Mouse (Mus musculus): ENCODE measurements around the gene Mab21l3. TPM values are rescaled to one million over a fixed set of nuclear protein-coding genes. Genes with fewer than 3 reads are reported as not detected.
A peak's percentile ranks its signal among the peaks of the same experiment; 100 is the strongest.

Mab21l3 gene
- 0.73 TPM in 2 replicates for polyA plus RNA-seq (2015; fragmentation: Nextera tagmentation; extraction: Ambion mirVana)

DNA sequence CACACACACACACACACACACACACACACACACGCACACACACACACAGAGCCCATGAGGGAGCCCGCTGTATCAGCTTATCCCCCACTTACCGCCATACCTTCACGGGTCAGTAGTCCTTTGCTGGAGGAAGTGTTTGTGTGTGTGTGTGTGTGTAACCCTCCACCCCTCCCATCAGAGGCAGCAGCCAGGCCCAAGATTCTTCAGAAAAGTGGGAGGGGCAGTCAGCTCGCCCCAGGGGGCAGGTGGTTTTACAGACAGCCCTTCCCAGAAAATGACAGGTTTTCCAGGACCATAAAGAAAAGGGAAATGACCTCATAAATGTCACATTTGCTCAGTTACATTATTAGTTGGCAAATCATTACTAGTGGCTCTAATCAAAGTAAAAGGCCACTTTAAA lies at the start of gene Mab21l3:
Mab21l3 (minus strand) TSS at position 144 of the 400 bp plus-strand sequence.
- no peaks in the 10 kb centered on the region for H3K27me3 ChIP-seq
- no peak within 1 kb of the TSS for H3K27ac ChIP-seq
- no peak within 1 kb of the TSS for H3K4me2 ChIP-seq
- no peak for ATAC-seq (replicated peaks; ENCODE audit: low FRiP score)
- no peaks in the 10 kb centered on the region for H3K36me3 ChIP-seq
- no peak within 1 kb of the TSS for H3K4me3 ChIP-seq (replicated peaks)
- no peaks in the 10 kb centered on the region for H3K4me1 ChIP-seq
- no peak within 1 kb of the TSS for H3K9ac ChIP-seq
- H3K9me3 ChIP-seq (replicated peaks), result no peaks in the 10 kb centered on the region
- WGBS, result 69% methylated on average over 5 of the region's 5 CpGs

DNA sequence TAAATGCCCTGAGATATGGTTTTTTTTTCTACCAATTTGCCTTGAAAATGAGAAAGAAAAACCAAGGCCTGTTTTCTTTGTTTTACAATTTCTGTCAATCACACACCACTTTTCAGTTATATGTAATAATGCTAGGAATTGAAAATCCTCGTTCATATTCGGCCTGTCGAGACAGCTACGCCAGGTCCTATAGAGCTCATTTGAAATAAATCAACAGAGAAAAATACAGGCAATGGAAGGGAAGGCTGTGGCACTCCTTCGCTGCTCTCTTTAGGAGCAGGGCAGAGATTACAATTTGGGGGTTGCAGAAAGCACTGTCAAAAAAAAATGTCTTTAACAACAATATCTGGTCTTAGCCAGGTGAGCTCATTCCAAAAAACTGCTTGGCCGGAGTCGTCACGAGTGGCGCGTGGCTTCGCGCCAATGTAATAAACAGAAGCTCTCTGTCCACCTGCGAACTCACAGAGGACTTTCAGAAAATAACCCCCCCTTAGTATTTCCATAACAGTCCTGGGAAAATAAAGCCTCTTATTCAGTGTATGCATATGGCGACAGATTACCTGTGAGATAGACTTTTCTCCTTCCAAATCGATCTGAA lies 48.7 kb upstream of the Mab21l3 start:
- 90% methylated on average over 15 of the region's 15 CpGs for WGBS
- no peaks in the 10 kb centered on the region for H3K27me3 ChIP-seq

DNA sequence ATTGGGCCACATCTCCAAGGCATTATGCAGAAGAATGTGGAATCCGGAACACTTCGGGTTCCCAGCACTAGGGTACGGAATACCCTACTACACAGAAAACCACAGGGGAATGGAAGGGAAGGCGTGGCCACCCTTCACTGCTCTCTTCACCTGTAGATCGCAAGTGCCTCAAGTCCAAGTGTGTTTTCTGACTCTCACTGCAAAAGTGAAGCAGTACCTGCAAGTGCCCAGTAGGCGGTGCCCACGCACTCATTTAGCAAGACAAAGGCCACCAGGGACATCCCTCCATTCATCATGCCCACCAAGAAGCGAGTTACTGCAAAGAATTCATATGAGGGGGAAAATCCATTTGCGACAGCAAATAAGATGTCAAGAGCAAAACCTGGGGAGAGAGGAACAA lies 48.1 kb upstream of the Mab21l3 start:
- Histone ChIP-seq H3K4me2 (no peak overlapping the region), H3K36me3 (no peaks in the 10 kb centered on the region), H3K4me3 (replicated peaks) (no peak overlapping the region), H3K4me1 (no peaks in the 10 kb centered on the region), H3K27me3 (no peaks in the 10 kb centered on the region), H3K9ac (no peak overlapping the region), H3K27ac (no peak overlapping the region), H3K9me3 (replicated peaks) (no peaks in the 10 kb centered on the region)
- no peak for ATAC-seq (replicated peaks; ENCODE audit: low FRiP score)
- WGBS, result 25% methylated on average over 9 of the region's 9 CpGs

More for the DNA sequence above, 48.7 kb upstream of the Mab21l3 start:
- H3K4me1 ChIP-seq, result peaks cover 3% of the 10 kb centered on the region; the same call in 1 of the 2 replicates
- H3K9me3 ChIP-seq (replicated peaks), result no peaks in the 10 kb centered on the region
- H3K36me3 ChIP-seq, result no peaks in the 10 kb centered on the region
- no peak overlapping the region for H3K4me2 ChIP-seq
- ATAC-seq (replicated peaks; ENCODE audit: low FRiP score), result no peak
- no peak overlapping the region for H3K4me3 ChIP-seq (replicated peaks)
- no peak overlapping the region for H3K27ac ChIP-seq
- H3K9ac ChIP-seq, result no peak overlapping the region

DNA sequence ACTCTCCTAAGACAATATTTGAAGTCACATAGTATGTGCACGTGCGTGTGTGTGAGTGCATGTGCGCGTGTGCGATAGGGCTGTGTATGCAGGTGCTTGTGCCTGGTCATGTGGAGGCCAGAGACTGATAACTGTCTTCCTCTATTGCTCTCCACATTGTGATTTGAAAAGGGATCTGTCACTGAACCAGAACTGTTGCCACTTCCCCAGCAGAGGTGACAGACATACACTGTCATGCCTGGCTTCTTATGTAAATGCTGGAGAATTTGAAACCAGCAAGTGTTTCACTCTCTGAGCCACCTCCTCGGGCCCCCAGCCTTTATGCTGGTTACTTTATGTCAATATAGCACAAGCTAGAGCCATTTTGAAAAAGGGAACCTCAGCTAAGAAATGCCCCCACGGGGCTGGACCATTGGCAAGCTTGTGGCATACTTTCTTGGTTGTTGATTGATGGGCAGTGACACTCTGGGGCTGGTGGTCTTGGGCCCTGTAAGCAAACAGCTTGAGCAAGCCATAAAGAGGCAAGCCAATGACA lies 46.7 kb upstream of the Mab21l3 start:
- Histone ChIP-seq H3K4me3 (replicated peaks) (no peak overlapping the region), H3K27me3 (no peaks in the 10 kb centered on the region), H3K36me3 (no peaks in the 10 kb centered on the region), H3K9me3 (replicated peaks) (no peaks in the 10 kb centered on the region), H3K4me1 (no peaks in the 10 kb centered on the region), H3K27ac (no peak overlapping the region), H3K9ac (no peak overlapping the region), H3K4me2 (no peak overlapping the region)
- WGBS, result 81% methylated on average over 7 of the region's 7 CpGs
- no peak for ATAC-seq (replicated peaks; ENCODE audit: low FRiP score)

DNA sequence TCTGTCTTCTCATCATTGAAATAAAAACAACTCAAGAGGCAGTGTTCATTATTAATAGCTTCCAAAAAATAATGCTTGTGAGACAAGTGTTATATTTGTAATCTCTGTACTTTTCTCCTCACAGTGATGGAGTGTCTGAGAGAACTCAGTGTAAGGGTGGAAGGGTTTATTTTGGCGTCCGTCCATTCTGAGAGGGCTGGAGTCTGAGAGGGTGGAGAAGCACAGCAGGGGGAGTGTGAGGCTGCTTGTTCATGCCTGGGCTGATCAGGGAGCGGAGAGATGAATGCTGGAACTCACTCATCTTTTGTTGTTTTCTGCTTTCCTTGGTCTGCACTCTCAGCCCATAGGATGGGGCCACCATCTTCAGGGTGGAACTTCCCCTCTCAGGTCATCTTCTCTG lies 36.8 kb upstream of the Mab21l3 start:
- H3K27me3 ChIP-seq, result no peaks in the 10 kb centered on the region
- 0 out of 2 replicates have a peak, but pooled peaks cover 6% of the 10 kb centered on the region for H3K4me1 ChIP-seq
- no peak overlapping the region for H3K27ac ChIP-seq
- no peaks in the 10 kb centered on the region for H3K36me3 ChIP-seq
- ATAC-seq (replicated peaks; ENCODE audit: low FRiP score), result peak; percentile 73; the same call in 1 of the 2 replicates
- H3K9me3 ChIP-seq (replicated peaks), result no peaks in the 10 kb centered on the region
- 57% methylated on average over 3 of the region's 3 CpGs for WGBS
- no peak overlapping the region for H3K4me2 ChIP-seq
- no peak overlapping the region for H3K4me3 ChIP-seq (replicated peaks)
- H3K9ac ChIP-seq, result no peak overlapping the region

DNA sequence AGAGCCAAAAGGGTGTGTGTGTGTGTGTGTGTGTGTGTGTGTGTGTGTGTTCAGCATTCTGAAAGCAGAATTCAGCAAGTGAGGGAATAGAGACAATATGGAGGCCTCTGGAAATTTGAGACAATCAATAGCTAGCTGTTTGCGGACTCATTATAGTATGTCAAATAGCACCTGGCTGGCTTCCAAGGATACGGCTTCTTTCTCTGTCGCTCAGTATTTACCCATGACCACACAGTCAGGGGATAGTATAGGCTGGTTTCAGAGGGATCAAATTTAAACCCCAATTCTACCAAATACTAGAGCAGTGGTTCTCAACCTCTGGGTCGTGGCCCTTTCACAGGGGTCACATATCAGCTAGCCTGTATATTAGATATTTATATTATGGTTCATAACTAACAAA lies 36.3 kb upstream of the Mab21l3 start:
- H3K4me1 ChIP-seq, result 0 out of 2 replicates have a peak, but pooled peaks cover 6% of the 10 kb centered on the region
- no peak overlapping the region for H3K4me3 ChIP-seq (replicated peaks)
- WGBS, result 47% methylated on average over 4 of the region's 4 CpGs
- H3K9ac ChIP-seq, result no peak overlapping the region
- ATAC-seq (replicated peaks; ENCODE audit: low FRiP score), result no peak
- H3K27me3 ChIP-seq, result no peaks in the 10 kb centered on the region
- no peak overlapping the region for H3K27ac ChIP-seq
- no peaks in the 10 kb centered on the region for H3K9me3 ChIP-seq (replicated peaks)
- H3K36me3 ChIP-seq, result no peaks in the 10 kb centered on the region
- H3K4me2 ChIP-seq, result no peak overlapping the region

DNA sequence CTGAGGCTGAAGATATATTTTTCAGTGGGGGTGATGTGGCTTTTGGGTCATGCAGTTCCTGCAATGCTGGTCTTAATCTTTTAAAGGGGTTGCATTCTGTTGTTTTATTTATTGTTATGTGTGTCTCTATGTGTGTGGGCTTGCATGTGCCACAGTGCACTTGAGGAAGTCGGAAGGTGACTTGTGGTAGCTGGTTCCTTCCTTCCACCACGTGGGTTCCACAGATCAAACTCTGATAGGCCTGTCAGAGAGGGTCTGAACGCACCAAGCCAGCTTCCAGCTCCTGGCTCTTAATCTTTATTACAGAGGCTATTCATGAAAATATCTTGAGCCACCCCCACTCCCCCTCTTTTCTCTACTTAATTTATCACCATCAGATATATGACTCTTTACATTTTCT lies 35.1 kb upstream of the Mab21l3 start:
- 52% methylated on average over 3 of the region's 3 CpGs for WGBS
- no peak overlapping the region for H3K4me3 ChIP-seq (replicated peaks)

DNA sequence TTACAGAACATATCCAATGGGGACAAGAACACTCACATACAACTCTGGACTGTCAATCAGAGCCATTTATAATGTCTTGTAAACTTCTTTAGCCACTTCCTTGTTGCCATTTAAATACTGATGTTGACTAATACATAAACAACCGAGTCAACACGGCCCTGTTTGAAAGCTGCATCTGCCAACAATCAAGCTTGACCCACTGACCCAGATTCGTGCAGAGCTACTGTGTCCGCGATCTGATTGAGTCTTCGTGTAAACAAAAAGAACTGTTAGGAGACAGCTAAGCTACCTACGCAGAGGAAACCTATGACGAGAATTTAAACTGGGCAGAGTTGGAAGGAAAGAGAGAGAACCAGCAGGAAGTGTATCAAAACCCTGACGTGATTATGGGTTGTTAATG lies 33.0 kb upstream of the Mab21l3 start:
- ATAC-seq (replicated peaks; ENCODE audit: low FRiP score), result no peak

More for the DNA sequence above, 35.1 kb upstream of the Mab21l3 start:
- H3K4me2 ChIP-seq, result no peak overlapping the region
- H3K27me3 ChIP-seq, result no peaks in the 10 kb centered on the region
- no peak overlapping the region for H3K9ac ChIP-seq
- no peak overlapping the region for H3K27ac ChIP-seq
- 0 out of 2 replicates have a peak, but pooled peaks cover 9% of the 10 kb centered on the region for H3K36me3 ChIP-seq
- H3K4me1 ChIP-seq, result 0 out of 2 replicates have a peak, but pooled peaks cover 6% of the 10 kb centered on the region
- ATAC-seq (replicated peaks; ENCODE audit: low FRiP score), result no peak
- no peaks in the 10 kb centered on the region for H3K9me3 ChIP-seq (replicated peaks)

DNA sequence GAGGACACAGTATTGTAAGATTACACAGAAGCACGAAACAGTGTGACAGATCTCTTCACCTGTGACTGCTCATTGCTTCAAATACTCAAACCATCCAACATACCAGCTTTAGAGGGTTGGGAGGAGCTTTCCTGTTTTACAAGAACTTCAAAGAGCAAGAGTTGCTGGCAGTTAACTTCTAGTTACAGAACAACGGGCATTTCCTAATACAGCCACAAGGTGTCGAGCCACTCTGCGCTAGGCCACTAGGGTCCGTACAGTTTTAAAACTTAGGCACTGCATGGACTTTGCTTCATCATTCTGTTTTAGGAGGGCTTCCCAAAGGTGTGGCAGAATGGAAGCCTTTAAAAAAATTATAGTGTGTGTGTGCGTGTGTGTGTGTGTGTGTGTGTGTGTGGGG lies 32.1 kb upstream of the Mab21l3 start:
- no peak for ATAC-seq (replicated peaks; ENCODE audit: low FRiP score)
- no peak overlapping the region for H3K9ac ChIP-seq
- WGBS, result 63% methylated on average over 6 of the region's 6 CpGs
- H3K27me3 ChIP-seq, result no peaks in the 10 kb centered on the region
- no peak overlapping the region for H3K4me2 ChIP-seq
- H3K27ac ChIP-seq, result no peak overlapping the region
- 0 out of 2 replicates have a peak, but pooled peaks cover 9% of the 10 kb centered on the region for H3K36me3 ChIP-seq
- no peak overlapping the region for H3K4me3 ChIP-seq (replicated peaks)
- peaks cover 22% of the 10 kb centered on the region for H3K4me1 ChIP-seq
- H3K9me3 ChIP-seq (replicated peaks), result no peaks in the 10 kb centered on the region

More for the DNA sequence above, 33.0 kb upstream of the Mab21l3 start:
- Histone ChIP-seq H3K27me3 (no peaks in the 10 kb centered on the region), H3K36me3 (0 out of 2 replicates have a peak, but pooled peaks cover 9% of the 10 kb centered on the region), H3K4me3 (replicated peaks) (no peak overlapping the region), H3K9me3 (replicated peaks) (no peaks in the 10 kb centered on the region), H3K27ac (no peak overlapping the region), H3K4me1 (peaks cover 17% of the 10 kb centered on the region), H3K4me2 (no peak overlapping the region), H3K9ac (no peak overlapping the region)
- 66% methylated on average over 9 of the region's 9 CpGs for WGBS

DNA sequence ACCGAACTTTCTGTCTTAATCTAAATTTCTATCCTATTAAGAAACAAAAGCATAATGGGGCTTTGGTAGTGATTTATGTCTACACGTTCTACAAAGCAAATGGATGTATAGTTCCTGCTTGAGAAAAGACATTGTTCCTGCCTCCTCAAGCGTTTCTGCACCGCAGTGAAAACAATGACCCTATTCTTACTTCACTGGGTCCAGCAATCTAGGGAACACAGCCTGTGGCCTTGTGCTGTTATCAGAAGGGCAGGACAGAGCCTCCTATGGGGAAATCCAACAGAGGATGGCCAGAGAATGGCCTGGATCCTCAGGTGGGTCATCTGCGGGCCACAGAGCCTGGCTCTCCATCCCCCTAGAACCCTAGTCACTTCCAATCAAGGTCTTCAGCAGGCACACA lies 29.4 kb upstream of the Mab21l3 start:
- Histone ChIP-seq H3K4me3 (replicated peaks) (no peak overlapping the region), H3K27me3 (no peaks in the 10 kb centered on the region), H3K9ac (no peak overlapping the region), H3K4me2 (no peak overlapping the region), H3K36me3 (0 out of 2 replicates have a peak, but pooled peaks cover 9% of the 10 kb centered on the region), H3K27ac (peak overlapping the region; percentile 29; the same call in 1 of the 2 replicates), H3K9me3 (replicated peaks) (no peaks in the 10 kb centered on the region), H3K4me1 (peaks cover 16% of the 10 kb centered on the region)
- WGBS, result 53% methylated on average over 5 of the region's 5 CpGs
- ATAC-seq (replicated peaks; ENCODE audit: low FRiP score), result no peak

DNA sequence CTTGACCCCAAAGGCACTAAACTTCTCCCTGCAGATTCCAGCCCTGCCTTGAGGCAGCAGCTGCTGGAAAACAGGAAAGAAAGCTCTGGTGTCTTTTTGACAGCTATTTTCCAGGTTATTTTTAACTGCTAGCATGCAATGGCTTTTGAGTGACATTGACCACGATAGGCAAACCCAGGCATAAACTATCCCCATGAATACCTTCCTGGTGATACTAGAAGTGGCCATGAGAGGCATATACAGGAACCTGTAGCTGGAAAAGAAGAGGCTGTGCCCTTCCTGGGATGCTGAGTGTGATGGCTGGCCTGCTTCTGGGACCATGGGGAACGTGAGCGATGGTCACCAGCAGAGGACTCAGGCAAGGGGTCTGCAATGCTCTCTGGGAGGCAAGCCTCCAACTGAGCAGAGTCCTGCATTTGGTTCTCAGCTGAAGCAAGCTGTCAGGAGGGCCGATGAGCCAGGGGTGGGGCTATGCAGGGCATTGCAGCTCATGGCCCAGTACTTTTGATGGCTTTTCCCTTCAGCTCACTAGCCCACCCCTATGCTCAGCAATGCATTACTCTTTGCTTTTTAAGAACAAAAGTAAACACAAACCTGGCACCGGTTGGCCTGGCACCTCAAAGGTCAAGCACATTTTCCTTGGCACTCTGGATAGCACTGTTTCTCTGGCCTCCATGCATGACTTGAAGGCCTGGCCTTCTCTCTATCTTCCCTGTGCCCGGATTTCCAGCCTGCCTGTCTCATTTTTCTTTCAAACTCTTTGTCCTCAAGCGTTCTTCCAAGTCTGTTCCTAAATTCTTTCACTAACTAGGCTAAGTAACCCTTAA lies 27.9 kb upstream of the Mab21l3 start:
- Histone ChIP-seq H3K9ac (no peak overlapping the region), H3K27me3 (no peaks in the 10 kb centered on the region), H3K9me3 (replicated peaks) (no peaks in the 10 kb centered on the region), H3K4me2 (no peak overlapping the region), H3K27ac (peak overlapping the region; percentile 76), H3K4me1 (peaks cover 16% of the 10 kb centered on the region), H3K4me3 (replicated peaks) (no peak overlapping the region), H3K36me3 (0 out of 2 replicates have a peak, but pooled peaks cover 13% of the 10 kb centered on the region)
- 60% methylated on average over 7 of the region's 7 CpGs for WGBS
- 0 out of 2 replicates have a peak, but pooled peaks have one; percentile 31 for ATAC-seq (replicated peaks; ENCODE audit: low FRiP score)
